Mouse (Mus musculus): ENCODE measurements around the gene Aldoc. TPM values are rescaled to one million over a fixed set of nuclear protein-coding genes. Genes with fewer than 3 reads are reported as not detected.

Aldoc gene
- total and polyA plus RNA-seq, 2 experiments from 2014 or later: 187 to 219 TPM

- no peaks in the 10 kb centered on the region for H3K36me3 ChIP-seq (ENCODE audit: insufficient read depth)
- no peak for ATAC-seq
- no peaks in the 10 kb centered on the region for H3K9me3 ChIP-seq (ENCODE audit: low read length)
- no peak overlapping the region for H3K9ac ChIP-seq
- WGBS: 65% methylated on average over 7 of the region's 7 CpGs
- DNase-seq: no peak
- TF ChIP-seq CTCF (IDR thresholded peaks at IDR 0.05; ENCODE audit: low read depth): no peak
- no peaks in the 10 kb centered on the region for H3K4me1 ChIP-seq (ENCODE audit: insufficient read depth)
- no peak overlapping the region for H3K4me3 ChIP-seq (ENCODE audit: low read depth, low read length)
- no peak overlapping the region for H3K4me2 ChIP-seq (ENCODE audit: low read depth)
- H3K27ac ChIP-seq (ENCODE audit: low read depth, low read length): no peak overlapping the region
- no peaks in the 10 kb centered on the region for H3K27me3 ChIP-seq (ENCODE audit: insufficient read depth, low read length)
These were observed 49.8 kb downstream of the Aldoc start for GRCm38 (mm10) chr11:78372610-78373009.

- H3K9ac ChIP-seq: no peak overlapping the region
- no peak for TF ChIP-seq CTCF (IDR thresholded peaks at IDR 0.05; ENCODE audit: low read depth)
- H3K4me3 ChIP-seq (ENCODE audit: low read depth, low read length): no peak overlapping the region
- no peaks in the 10 kb centered on the region for H3K4me1 ChIP-seq (ENCODE audit: insufficient read depth)
- H3K36me3 ChIP-seq (ENCODE audit: insufficient read depth): no peaks in the 10 kb centered on the region
- DNase-seq (no peak), ATAC-seq (no peak)
- WGBS: 93% methylated on average over 8 of the region's 8 CpGs
- no peaks in the 10 kb centered on the region for H3K9me3 ChIP-seq (ENCODE audit: low read length)
- H3K4me2 ChIP-seq (ENCODE audit: low read depth): no peak overlapping the region
- no peaks in the 10 kb centered on the region for H3K27me3 ChIP-seq (ENCODE audit: insufficient read depth, low read length)
- no peak overlapping the region for H3K27ac ChIP-seq (ENCODE audit: low read depth, low read length)
These were observed 51.4 kb downstream of the Aldoc start for GRCm38 (mm10) chr11:78374147-78374546.

Other genes starting within 250 kb of the Aldoc start
- gene Eral1, start 242.6 kb upstream of the Aldoc start, total RNA-seq (2014; rRNA removed): 27.4 and 30.3 TPM in 2 replicates
- 25.5 and 26.7 TPM in 2 replicates for gene Eral1, start 242.6 kb upstream of the Aldoc start, polyA plus RNA-seq (2015; fragmentation: Nextera tagmentation; extraction: Ambion mirVana)
- gene Fam222b, start 228.3 kb upstream of the Aldoc start, total RNA-seq (2014; rRNA removed): 17.4 and 24.6 TPM in 2 replicates
- 21.9 and 24.0 TPM in 2 replicates for gene Fam222b, start 228.3 kb upstream of the Aldoc start, polyA plus RNA-seq (2015; fragmentation: Nextera tagmentation; extraction: Ambion mirVana)
- gene Traf4, start 157.4 kb upstream of the Aldoc start, total RNA-seq (2014; rRNA removed): 99.0 and 107 TPM in 2 replicates
- gene Traf4, start 157.4 kb upstream of the Aldoc start, polyA plus RNA-seq (2015; fragmentation: Nextera tagmentation; extraction: Ambion mirVana): 104 and 131 TPM in 2 replicates
- 4.7 and 6.1 TPM in 2 replicates for gene Nek8, start 146.3 kb upstream of the Aldoc start, total RNA-seq (2014; rRNA removed)
- gene Nek8, start 146.3 kb upstream of the Aldoc start, polyA plus RNA-seq (2015; fragmentation: Nextera tagmentation; extraction: Ambion mirVana): 5.5 and 5.7 TPM in 2 replicates
- gene Tlcd1, start 146.3 kb upstream of the Aldoc start, total RNA-seq (2014; rRNA removed): 15.3 and 22.0 TPM in 2 replicates
- 13.9 and 19.0 TPM in 2 replicates for gene Tlcd1, start 146.3 kb upstream of the Aldoc start, polyA plus RNA-seq (2015; fragmentation: Nextera tagmentation; extraction: Ambion mirVana)
- gene Rpl23a, start 139.4 kb upstream of the Aldoc start, total RNA-seq (2014; rRNA removed): 772 and 968 TPM in 2 replicates
- gene Rpl23a, start 139.4 kb upstream of the Aldoc start, polyA plus RNA-seq (2015; fragmentation: Nextera tagmentation; extraction: Ambion mirVana): 938 and 1,223 TPM in 2 replicates
- 76.9 and 83.5 TPM in 2 replicates for gene Rab34, start 134.5 kb upstream of the Aldoc start, total RNA-seq (2014; rRNA removed)
- gene Rab34, start 134.5 kb upstream of the Aldoc start, polyA plus RNA-seq (2015; fragmentation: Nextera tagmentation; extraction: Ambion mirVana): 50.8 and 55.5 TPM in 2 replicates
- 0.81 and 2.4 TPM in 2 replicates for gene Proca1, start 129.6 kb upstream of the Aldoc start, total RNA-seq (2014; rRNA removed)
- 2.5 and 3.3 TPM in 2 replicates for gene Proca1, start 129.6 kb upstream of the Aldoc start, polyA plus RNA-seq (2015; fragmentation: Nextera tagmentation; extraction: Ambion mirVana)
- gene Sdf2, start 77.2 kb upstream of the Aldoc start, total RNA-seq (2014; rRNA removed): 76.2 and 76.4 TPM in 2 replicates
- 92.1 and 92.8 TPM in 2 replicates for gene Sdf2, start 77.2 kb upstream of the Aldoc start, polyA plus RNA-seq (2015; fragmentation: Nextera tagmentation; extraction: Ambion mirVana)
- gene Supt6, start 77.0 kb upstream of the Aldoc start, total RNA-seq (2014; rRNA removed): 31.8 and 44.1 TPM in 2 replicates
- gene Supt6, start 77.0 kb upstream of the Aldoc start, polyA plus RNA-seq (2015; fragmentation: Nextera tagmentation; extraction: Ambion mirVana): 15.9 and 21.6 TPM in 2 replicates
- gene 2610507B11Rik, start 61.2 kb upstream of the Aldoc start, total RNA-seq (2014; rRNA removed): 58.6 and 70.2 TPM in 2 replicates
- 34.6 and 49.4 TPM in 2 replicates for gene 2610507B11Rik, start 61.2 kb upstream of the Aldoc start, polyA plus RNA-seq (2015; fragmentation: Nextera tagmentation; extraction: Ambion mirVana)
- gene BC030499, start 32.1 kb upstream of the Aldoc start, total RNA-seq (2014; rRNA removed): 0.38 and 0.62 TPM in 2 replicates
- not detected in 2 replicates for gene BC030499, start 32.1 kb upstream of the Aldoc start, polyA plus RNA-seq (2015; fragmentation: Nextera tagmentation; extraction: Ambion mirVana)
- gene Spag5, start 21.4 kb upstream of the Aldoc start, total RNA-seq (2014; rRNA removed): 5.7 and 6.5 TPM in 2 replicates
- 3.5 and 4.8 TPM in 2 replicates for gene Spag5, start 21.4 kb upstream of the Aldoc start, polyA plus RNA-seq (2015; fragmentation: Nextera tagmentation; extraction: Ambion mirVana)
- gene Pigs, start 5.4 kb downstream of the Aldoc start, total RNA-seq (2014; rRNA removed): 33.0 and 43.1 TPM in 2 replicates
- gene Pigs, start 5.4 kb downstream of the Aldoc start, polyA plus RNA-seq (2015; fragmentation: Nextera tagmentation; extraction: Ambion mirVana): 63.7 and 76.8 TPM in 2 replicates
- gene Unc119, start 20.5 kb downstream of the Aldoc start, total RNA-seq (2014; rRNA removed): 86.5 and 99.7 TPM in 2 replicates
- 72.2 and 72.5 TPM in 2 replicates for gene Unc119, start 20.5 kb downstream of the Aldoc start, polyA plus RNA-seq (2015; fragmentation: Nextera tagmentation; extraction: Ambion mirVana)
- not detected in 2 replicates for gene Foxn1, start 63.6 kb downstream of the Aldoc start, total RNA-seq (2014; rRNA removed)
- gene Foxn1, start 63.6 kb downstream of the Aldoc start, polyA plus RNA-seq (2015; fragmentation: Nextera tagmentation; extraction: Ambion mirVana): not detected in 2 replicates
- not detected in 2 replicates for gene Slc13a2, start 99.2 kb downstream of the Aldoc start, total RNA-seq (2014; rRNA removed)
- not detected in 2 replicates for gene Slc13a2, start 99.2 kb downstream of the Aldoc start, polyA plus RNA-seq (2015; fragmentation: Nextera tagmentation; extraction: Ambion mirVana)
- 10.8 and 11.2 TPM in 2 replicates for gene Slc46a1, start 142.7 kb downstream of the Aldoc start, total RNA-seq (2014; rRNA removed)
- gene Slc46a1, start 142.7 kb downstream of the Aldoc start, polyA plus RNA-seq (2015; fragmentation: Nextera tagmentation; extraction: Ambion mirVana): 16.5 and 18.8 TPM in 2 replicates
- 47.5 and 48.3 TPM in 2 replicates for gene Sarm1, start 174.8 kb downstream of the Aldoc start, total RNA-seq (2014; rRNA removed)
- 32.7 and 34.7 TPM in 2 replicates for gene Sarm1, start 174.8 kb downstream of the Aldoc start, polyA plus RNA-seq (2015; fragmentation: Nextera tagmentation; extraction: Ambion mirVana)
- gene Vtn, start 176.1 kb downstream of the Aldoc start, total RNA-seq (2014; rRNA removed): 82.8 and 94.4 TPM in 2 replicates
- 111 and 129 TPM in 2 replicates for gene Vtn, start 176.1 kb downstream of the Aldoc start, polyA plus RNA-seq (2015; fragmentation: Nextera tagmentation; extraction: Ambion mirVana)
- 0.14 and 0.15 TPM in 2 replicates for gene Sebox, start 180.5 kb downstream of the Aldoc start, total RNA-seq (2014; rRNA removed)
- 0.35 TPM in 1 of 2 replicates, not detected in the other for gene Sebox, start 180.5 kb downstream of the Aldoc start, polyA plus RNA-seq (2015; fragmentation: Nextera tagmentation; extraction: Ambion mirVana)
- gene Tmem199, start 189.2 kb downstream of the Aldoc start, total RNA-seq (2014; rRNA removed): 64.8 and 73.2 TPM in 2 replicates
- gene Tmem199, start 189.2 kb downstream of the Aldoc start, polyA plus RNA-seq (2015; fragmentation: Nextera tagmentation; extraction: Ambion mirVana): 84.2 and 86.0 TPM in 2 replicates
- gene Poldip2, start 189.2 kb downstream of the Aldoc start, total RNA-seq (2014; rRNA removed): 139 and 157 TPM in 2 replicates
- gene Poldip2, start 189.2 kb downstream of the Aldoc start, polyA plus RNA-seq (2015; fragmentation: Nextera tagmentation; extraction: Ambion mirVana): 165 and 175 TPM in 2 replicates
- gene Tnfaip1, start 213.4 kb downstream of the Aldoc start, total RNA-seq (2014; rRNA removed): 38.9 and 42.7 TPM in 2 replicates
- gene Tnfaip1, start 213.4 kb downstream of the Aldoc start, polyA plus RNA-seq (2015; fragmentation: Nextera tagmentation; extraction: Ambion mirVana): 54.6 and 66.3 TPM in 2 replicates
- gene Ift20, start 213.4 kb downstream of the Aldoc start, total RNA-seq (2014; rRNA removed): 106 and 119 TPM in 2 replicates
- 124 and 140 TPM in 2 replicates for gene Ift20, start 213.4 kb downstream of the Aldoc start, polyA plus RNA-seq (2015; fragmentation: Nextera tagmentation; extraction: Ambion mirVana)
- 32.7 and 33.9 TPM in 2 replicates for gene Tmem97, start 227.8 kb downstream of the Aldoc start, total RNA-seq (2014; rRNA removed)
- 37.1 and 42.1 TPM in 2 replicates for gene Tmem97, start 227.8 kb downstream of the Aldoc start, polyA plus RNA-seq (2015; fragmentation: Nextera tagmentation; extraction: Ambion mirVana)

All from forebrain, postnatal 0 days (tissue).